Mouse (Mus musculus): ENCODE results near the gene Sema4g. TPM values are rescaled to one million over a fixed set of nuclear protein-coding genes. Genes with fewer than 3 reads are reported as not detected.

Gene Sema4g
- polyA plus RNA-seq, 1 experiment from 2014 or later, result 4.9 TPM

DNA sequence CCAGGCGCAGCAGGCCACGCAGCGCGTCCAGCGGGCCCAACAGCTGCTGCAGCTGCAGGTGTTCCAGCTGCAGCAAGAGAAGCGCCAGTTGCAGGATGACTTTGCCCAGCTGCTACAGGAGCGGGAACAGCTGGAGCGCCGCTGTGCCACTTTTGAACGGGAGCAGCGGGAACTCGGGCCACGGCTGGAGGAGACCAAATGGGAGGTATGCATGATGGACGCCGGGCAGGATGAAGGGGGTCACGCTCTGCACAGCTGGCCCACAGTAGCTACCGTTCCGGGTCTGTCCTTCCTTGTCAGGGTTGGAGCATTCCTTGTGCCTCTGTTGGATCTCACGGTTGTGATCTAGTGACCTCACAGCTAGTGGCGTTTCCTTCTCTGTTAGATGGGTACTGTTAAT lies 35.9 kb downstream of the Sema4g start:
- H3K4me3 ChIP-seq (ENCODE audit: low read depth, low read length), result no peak overlapping the region
- DNase-seq (ENCODE audit: low spot score) (no peak), ATAC-seq (replicated peaks; ENCODE audit: low FRiP score) (no peak)
- H3K36me3 ChIP-seq (ENCODE audit: control insufficient read depth, insufficient read depth, low read length), result peaks cover 27% of the 10 kb centered on the region
- H3K9me3 ChIP-seq (ENCODE audit: control insufficient read depth, low read length), result no peaks in the 10 kb centered on the region
- H3K9ac ChIP-seq (ENCODE audit: low read depth, low read length), result no peak overlapping the region
- no peaks in the 10 kb centered on the region for H3K27me3 ChIP-seq (replicated peaks; ENCODE audit: control insufficient read depth, insufficient read depth, low read length)
- no peak overlapping the region for H3K27ac ChIP-seq (ENCODE audit: low read depth, low read length)
- WGBS, result 93% methylated on average over 20 of the region's 20 CpGs
- peaks cover 8% of the 10 kb centered on the region for H3K4me1 ChIP-seq (replicated peaks; ENCODE audit: control insufficient read depth, insufficient read depth, low read length)
- no peak overlapping the region for H3K4me2 ChIP-seq

DNA sequence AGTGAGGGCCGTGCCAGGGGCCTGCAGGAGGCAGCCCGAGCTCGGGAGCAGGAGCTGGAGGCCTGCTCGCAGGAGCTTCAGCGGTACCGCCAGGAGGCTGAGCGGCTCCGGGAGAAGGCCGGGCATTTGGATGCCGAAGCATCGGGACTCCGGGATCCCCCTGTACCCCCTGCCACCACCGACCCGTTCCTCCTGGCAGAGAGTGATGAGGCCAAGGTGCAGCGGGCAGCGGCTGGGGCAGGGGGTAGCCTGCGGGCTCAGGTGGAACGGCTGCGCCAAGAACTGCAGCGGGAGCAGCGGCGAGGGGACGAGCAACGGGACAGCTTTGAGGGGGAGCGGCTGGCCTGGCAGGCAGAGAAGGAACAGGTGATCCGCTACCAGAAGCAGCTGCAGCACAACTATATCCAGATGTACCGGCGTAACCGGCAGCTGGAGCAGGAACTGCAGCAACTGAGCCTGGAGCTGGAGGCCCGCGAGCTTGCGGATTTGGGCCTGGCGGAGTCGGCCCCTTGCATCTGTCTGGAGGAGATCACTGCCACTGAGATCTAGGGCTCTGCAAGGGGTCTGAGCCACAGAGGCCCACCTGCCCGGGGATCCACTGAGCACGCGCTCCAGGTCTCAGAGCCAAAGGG lies 37.2 kb downstream of the Sema4g start:
- Histone ChIP-seq H3K9me3 (ENCODE audit: control insufficient read depth, low read length) (no peaks in the 10 kb centered on the region), H3K27ac (ENCODE audit: low read depth, low read length) (no peak overlapping the region), H3K4me1 (replicated peaks; ENCODE audit: control insufficient read depth, insufficient read depth, low read length) (peaks cover 8% of the 10 kb centered on the region), H3K36me3 (ENCODE audit: control insufficient read depth, insufficient read depth, low read length) (peaks cover 27% of the 10 kb centered on the region), H3K4me3 (ENCODE audit: low read depth, low read length) (no peak overlapping the region), H3K4me2 (no peak overlapping the region), H3K27me3 (replicated peaks; ENCODE audit: control insufficient read depth, insufficient read depth, low read length) (no peaks in the 10 kb centered on the region), H3K9ac (ENCODE audit: low read depth, low read length) (no peak overlapping the region)
- ATAC-seq (replicated peaks; ENCODE audit: low FRiP score) (no peak), DNase-seq (ENCODE audit: low spot score) (no peak)
- 92% methylated on average over 37 of the region's 37 CpGs for WGBS

DNA sequence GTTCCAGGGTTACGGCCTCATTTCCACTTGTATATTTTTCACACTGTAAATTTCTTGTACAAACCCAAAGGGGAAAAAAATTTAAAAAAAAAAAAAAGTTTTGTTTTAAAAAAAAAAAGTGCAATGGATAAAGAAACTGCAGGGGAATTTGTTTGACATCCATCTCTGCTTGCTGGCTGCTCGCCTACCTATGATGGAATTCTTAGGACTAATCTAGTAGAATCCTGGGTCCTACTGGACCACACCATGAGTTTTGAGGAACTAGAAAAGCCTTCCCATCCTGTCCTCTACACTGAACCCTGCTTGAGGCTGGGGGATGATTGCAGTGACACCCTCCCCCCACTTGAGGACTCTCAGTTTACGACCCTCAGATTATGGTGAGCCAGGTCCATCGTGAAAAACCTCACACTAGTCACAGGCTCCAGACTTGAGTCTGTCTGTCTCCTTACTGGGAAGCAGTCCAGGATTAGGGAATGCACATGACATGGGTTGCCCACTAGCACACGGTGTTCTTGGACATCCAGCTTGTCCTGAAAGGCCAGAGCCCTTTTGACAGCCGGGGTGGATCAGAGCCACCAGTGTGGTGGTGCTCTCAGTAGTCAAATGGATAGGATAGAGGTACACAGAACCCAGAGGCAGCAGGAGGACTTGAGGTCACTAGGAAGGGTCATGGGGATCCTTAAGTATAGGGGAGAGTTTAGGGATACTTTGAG lies 38.2 kb downstream of the Sema4g start:
- no peak overlapping the region for H3K4me3 ChIP-seq (ENCODE audit: low read depth, low read length)
- no peak overlapping the region for H3K27ac ChIP-seq (ENCODE audit: low read depth, low read length)
- no peaks in the 10 kb centered on the region for H3K27me3 ChIP-seq (replicated peaks; ENCODE audit: control insufficient read depth, insufficient read depth, low read length)
- peaks cover 8% of the 10 kb centered on the region for H3K4me1 ChIP-seq (replicated peaks; ENCODE audit: control insufficient read depth, insufficient read depth, low read length)
- no peak for DNase-seq (ENCODE audit: low spot score)
- H3K9ac ChIP-seq (ENCODE audit: low read depth, low read length), result no peak overlapping the region
- whole genome bisulfite sequencing, result 76% methylated on average over 6 of the region's 6 CpGs
- H3K4me2 ChIP-seq, result no peak overlapping the region
- H3K36me3 ChIP-seq (ENCODE audit: control insufficient read depth, insufficient read depth, low read length), result peaks cover 27% of the 10 kb centered on the region
- no peak for ATAC-seq (replicated peaks; ENCODE audit: low FRiP score)
- H3K9me3 ChIP-seq (ENCODE audit: control insufficient read depth, low read length), result no peaks in the 10 kb centered on the region

DNA sequence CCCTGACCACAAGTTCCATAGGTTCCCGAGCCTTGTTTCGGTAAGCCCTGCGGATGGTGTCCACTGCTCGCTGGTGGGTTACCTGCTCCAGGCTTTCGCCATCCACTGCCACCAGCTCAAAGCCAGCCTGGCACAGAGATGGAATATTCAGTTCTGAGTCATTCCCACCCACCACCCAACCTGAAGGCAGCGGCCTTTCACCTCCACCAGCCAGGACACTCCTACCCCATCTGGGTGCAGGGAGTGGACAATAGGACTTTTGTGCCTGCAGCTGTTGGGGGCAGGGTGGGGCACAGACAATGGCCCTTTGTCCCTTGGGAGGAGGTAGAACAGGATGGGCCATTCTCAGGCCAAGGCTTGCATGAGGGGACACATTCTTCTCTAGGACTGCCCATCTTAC lies 38.9 kb downstream of the Sema4g start:
- Histone ChIP-seq H3K9ac (ENCODE audit: low read depth, low read length) (no peak overlapping the region), H3K4me1 (replicated peaks; ENCODE audit: control insufficient read depth, insufficient read depth, low read length) (peaks cover 8% of the 10 kb centered on the region), H3K36me3 (ENCODE audit: control insufficient read depth, insufficient read depth, low read length) (peaks cover 27% of the 10 kb centered on the region), H3K27me3 (replicated peaks; ENCODE audit: control insufficient read depth, insufficient read depth, low read length) (no peaks in the 10 kb centered on the region), H3K4me2 (no peak overlapping the region), H3K9me3 (ENCODE audit: control insufficient read depth, low read length) (no peaks in the 10 kb centered on the region), H3K27ac (ENCODE audit: low read depth, low read length) (no peak overlapping the region), H3K4me3 (ENCODE audit: low read depth, low read length) (no peak overlapping the region)
- DNase-seq (ENCODE audit: low spot score), result no peak
- WGBS, result 87% methylated on average over 6 of the region's 6 CpGs
- ATAC-seq (replicated peaks; ENCODE audit: low FRiP score), result no peak

DNA sequence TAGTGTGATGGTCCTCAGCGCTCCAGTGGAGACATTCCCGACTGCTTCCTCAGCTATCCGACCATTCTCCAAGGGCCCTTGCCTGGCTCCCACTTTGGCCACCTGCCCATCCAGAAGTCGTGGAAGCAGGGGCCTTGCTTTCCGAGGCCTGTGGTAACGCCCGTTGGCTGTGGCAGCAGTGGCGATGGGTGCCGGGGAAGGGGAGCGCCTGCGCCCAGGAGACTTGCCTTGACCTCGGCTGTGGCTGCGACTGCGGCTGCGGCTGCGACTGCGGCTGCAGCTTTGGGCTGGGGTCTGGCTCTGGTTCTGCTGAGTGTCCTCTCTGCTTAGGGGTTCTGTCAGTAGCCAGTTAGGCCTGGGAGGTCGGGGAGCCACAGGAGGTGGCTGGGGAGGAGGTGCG lies 39.8 kb downstream of the Sema4g start:
- ATAC-seq (replicated peaks; ENCODE audit: low FRiP score) (no peak), DNase-seq (ENCODE audit: low spot score) (no peak)
- peaks cover 24% of the 10 kb centered on the region for H3K36me3 ChIP-seq (ENCODE audit: control insufficient read depth, insufficient read depth, low read length)
- no peaks in the 10 kb centered on the region for H3K9me3 ChIP-seq (ENCODE audit: control insufficient read depth, low read length)
- H3K27me3 ChIP-seq (replicated peaks; ENCODE audit: control insufficient read depth, insufficient read depth, low read length), result no peaks in the 10 kb centered on the region
- peaks cover 8% of the 10 kb centered on the region for H3K4me1 ChIP-seq (replicated peaks; ENCODE audit: control insufficient read depth, insufficient read depth, low read length)
- H3K9ac ChIP-seq (ENCODE audit: low read depth, low read length), result no peak overlapping the region
- WGBS, result 60% methylated on average over 19 of the region's 19 CpGs
- H3K27ac ChIP-seq (ENCODE audit: low read depth, low read length), result no peak overlapping the region
- no peak overlapping the region for H3K4me2 ChIP-seq
- no peak overlapping the region for H3K4me3 ChIP-seq (ENCODE audit: low read depth, low read length)

DNA sequence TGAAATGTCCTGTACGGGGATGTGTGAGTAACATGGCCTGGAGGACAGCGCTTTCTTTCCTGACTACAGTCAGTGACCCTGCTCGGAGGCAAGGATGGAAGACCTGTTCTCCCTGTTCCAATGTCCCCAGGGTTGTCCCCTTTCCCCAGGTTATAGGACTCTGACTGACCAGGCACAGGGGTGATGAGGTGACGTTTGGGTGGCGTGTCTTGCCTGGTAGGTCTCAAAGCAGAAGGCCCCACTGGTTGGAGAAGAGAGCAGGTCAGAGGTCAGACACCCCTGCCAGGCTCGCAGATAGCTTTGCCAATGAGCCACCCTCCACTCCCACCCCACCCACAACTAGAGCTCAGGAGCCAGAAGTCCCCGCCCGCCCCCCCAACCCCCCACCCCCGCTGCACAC lies 40.7 kb downstream of the Sema4g start:
- Histone ChIP-seq H3K4me3 (ENCODE audit: low read depth, low read length) (no peak overlapping the region), H3K4me1 (replicated peaks; ENCODE audit: control insufficient read depth, insufficient read depth, low read length) (peaks cover 8% of the 10 kb centered on the region), H3K27me3 (replicated peaks; ENCODE audit: control insufficient read depth, insufficient read depth, low read length) (no peaks in the 10 kb centered on the region), H3K36me3 (ENCODE audit: control insufficient read depth, insufficient read depth, low read length) (peaks cover 19% of the 10 kb centered on the region), H3K4me2 (no peak overlapping the region), H3K9me3 (ENCODE audit: control insufficient read depth, low read length) (no peaks in the 10 kb centered on the region), H3K9ac (ENCODE audit: low read depth, low read length) (no peak overlapping the region), H3K27ac (ENCODE audit: low read depth, low read length) (no peak overlapping the region)
- ATAC-seq (replicated peaks; ENCODE audit: low FRiP score) (no peak), DNase-seq (ENCODE audit: low spot score) (no peak)
- WGBS, result 53% methylated on average over 9 of the region's 9 CpGs

DNA sequence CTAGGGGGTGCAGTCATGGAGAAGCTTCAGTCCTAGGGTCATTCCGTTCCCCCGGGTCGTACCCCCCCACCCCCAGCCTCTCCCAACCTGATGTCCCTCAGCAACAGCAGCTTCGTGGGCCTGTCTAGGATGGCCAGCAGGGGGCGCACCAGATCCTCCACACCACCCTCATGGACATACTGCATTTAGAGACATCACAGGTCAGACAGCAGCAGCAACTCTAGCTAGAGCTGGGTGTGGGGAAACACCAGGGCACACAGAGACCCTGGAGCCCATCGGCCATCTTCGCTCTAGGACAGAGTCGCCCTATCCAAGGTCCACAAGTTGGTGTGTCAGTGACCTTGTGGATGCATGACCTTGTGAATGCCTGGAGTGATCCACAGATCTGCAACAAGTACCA lies 41.2 kb downstream of the Sema4g start:
- Histone ChIP-seq H3K4me1 (replicated peaks; ENCODE audit: control insufficient read depth, insufficient read depth, low read length) (peaks cover 8% of the 10 kb centered on the region; the same call in 1 of the 2 replicates), H3K36me3 (ENCODE audit: control insufficient read depth, insufficient read depth, low read length) (peaks cover 17% of the 10 kb centered on the region), H3K4me2 (no peak overlapping the region), H3K9me3 (ENCODE audit: control insufficient read depth, low read length) (no peaks in the 10 kb centered on the region), H3K4me3 (ENCODE audit: low read depth, low read length) (no peak overlapping the region), H3K9ac (ENCODE audit: low read depth, low read length) (no peak overlapping the region), H3K27ac (ENCODE audit: low read depth, low read length) (no peak overlapping the region), H3K27me3 (replicated peaks; ENCODE audit: control insufficient read depth, insufficient read depth, low read length) (no peaks in the 10 kb centered on the region)
- WGBS, result 21% methylated on average over 8 of the region's 8 CpGs
- DNase-seq (ENCODE audit: low spot score), result peak; percentile 72
- ATAC-seq (replicated peaks; ENCODE audit: low FRiP score), result peak; percentile 47

DNA sequence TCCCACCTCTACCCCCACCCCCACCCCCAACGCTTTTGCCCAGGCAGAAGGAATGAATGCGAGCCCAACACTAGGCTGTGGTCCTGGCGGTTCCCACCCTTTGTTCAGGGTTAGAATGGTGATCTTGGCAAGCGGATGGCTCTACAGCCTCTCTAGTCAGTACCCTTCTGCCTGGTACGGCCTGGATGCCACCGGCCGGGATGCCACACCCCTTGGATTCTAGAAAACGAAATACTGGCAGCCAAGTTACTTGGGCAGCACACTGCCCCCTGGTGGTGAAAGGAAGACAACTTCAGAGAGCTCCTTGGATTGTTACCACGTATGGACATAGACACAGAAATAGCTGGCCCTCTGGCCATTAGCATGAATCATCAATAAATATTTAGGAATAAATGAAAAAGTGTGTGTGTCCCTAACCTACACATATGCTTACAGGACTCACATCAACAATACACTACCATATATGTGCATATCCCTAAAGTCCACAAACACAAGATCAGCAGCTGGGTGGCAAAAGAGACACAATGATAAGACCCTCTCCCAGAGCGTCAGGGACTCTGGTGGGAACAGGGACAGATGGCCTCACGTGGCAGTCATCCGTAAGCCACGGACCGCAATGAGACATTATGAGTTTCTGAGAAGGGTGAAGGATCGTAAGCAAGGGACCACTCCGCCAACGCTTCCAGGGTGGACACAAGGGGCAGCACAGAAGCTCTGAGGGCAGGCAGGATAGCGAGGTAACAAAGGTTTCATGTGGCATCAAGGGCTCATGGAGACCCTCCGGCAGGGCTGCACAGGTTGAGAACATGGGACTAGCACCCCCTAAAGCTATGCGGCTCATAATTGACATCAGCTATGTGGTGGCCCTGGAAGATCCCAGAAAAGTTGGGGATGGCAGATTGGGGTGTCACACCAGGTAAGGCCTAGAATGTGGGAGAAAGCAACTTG lies 42.1 kb downstream of the Sema4g start:
- DNase-seq (ENCODE audit: low spot score) (peak; percentile 63), ATAC-seq (replicated peaks; ENCODE audit: low FRiP score) (no peak)
- Histone ChIP-seq H3K27me3 (replicated peaks; ENCODE audit: control insufficient read depth, insufficient read depth, low read length) (no peaks in the 10 kb centered on the region; the same call in 1 of the 2 replicates), H3K9ac (ENCODE audit: low read depth, low read length) (no peak overlapping the region), H3K27ac (ENCODE audit: low read depth, low read length) (no peak overlapping the region), H3K36me3 (ENCODE audit: control insufficient read depth, insufficient read depth, low read length) (peaks cover 8% of the 10 kb centered on the region), H3K4me1 (replicated peaks; ENCODE audit: control insufficient read depth, insufficient read depth, low read length) (peaks cover 8% of the 10 kb centered on the region; the same call in 1 of the 2 replicates), H3K4me3 (ENCODE audit: low read depth, low read length) (0 out of 2 replicates have a peak overlapping the region, but pooled peaks have one; percentile 18), H3K9me3 (ENCODE audit: control insufficient read depth, low read length) (no peaks in the 10 kb centered on the region), H3K4me2 (peak overlapping the region; percentile 62)
- 41% methylated on average over 20 of the region's 20 CpGs for WGBS

All from liver, embryonic 11.5 days (tissue).